Mouse (Mus musculus) erythroblast, embryonic 14.5 days (primary cell): ENCODE results near the gene Abcc6.

ENCODE experiments used
- GATA1 ChIP-seq: IDR thresholded peaks from 2 replicates; pipeline ENCODE4 v1.6.1; 2012; ENCODE audit warnings: low read length, inconsistent platforms, mixed read lengths
- TAL1 ChIP-seq: IDR thresholded peaks from 3 replicates; pipeline ENCODE4 v1.6.1; 2012; ENCODE audit warnings: low read length, inconsistent platforms, mixed read lengths

- TF ChIP-seq GATA1, result no peak
- TF ChIP-seq TAL1, result no peak
Measured at GRCm38 (mm10) chr7:46033870-46034337, 3.8 kb upstream of the Abcc6 start.
